Mouse (Mus musculus) embryonic facial prominence, embryonic 15.5 days (tissue): ENCODE measurements around the gene Pa2g4. TPM values are rescaled to one million over a fixed set of nuclear protein-coding genes. Genes with fewer than 3 reads are reported as not detected.
"Not testable (repeated sequence)": the region's sequence is repeated elsewhere in the genome, so short reads cannot be mapped to it uniquely, and the experiment has no call there.

Source experiments
- ATAC-seq: fragments of 200-750 bp; cut with Nextera tagmentation; 2 replicates; pipeline ENCODE4 v1.8.0; 2017; ENCODE audit warnings: low read depth, moderate TSS enrichment; ENCODE audit not compliant: insufficient number of reproducible peaks, low FRiP score, low TSS enrichment
- H3K27ac ChIP-seq: fragments of 300-500 bp; sonication (generic); replicated peaks from 2 replicates; pipeline ENCODE4 v1.5.1; 2015; ENCODE audit warnings: mild to moderate bottlenecking, inconsistent platforms
- H3K27me3 ChIP-seq: fragments of 300-500 bp; sonication (generic); 2 replicates; pipeline ENCODE4 v1.6.1; 2015; ENCODE audit warnings: inconsistent platforms
- H3K36me3 ChIP-seq: fragments of 300-500 bp; sonication (generic); 2 replicates; pipeline ENCODE4 v1.6.1; 2015; ENCODE audit warnings: mild to moderate bottlenecking, inconsistent platforms
- H3K4me1 ChIP-seq: fragments of 300-500 bp; sonication (generic); 2 replicates; pipeline ENCODE4 v1.6.1; 2015; ENCODE audit warnings: inconsistent platforms
- H3K4me2 ChIP-seq: fragments of 300-500 bp; sonication (generic); replicated peaks from 2 replicates; pipeline ENCODE4 v1.6.1; 2015; ENCODE audit warnings: mild to moderate bottlenecking, inconsistent platforms
- H3K4me3 ChIP-seq: fragments of 300-500 bp; sonication (generic); replicated peaks from 2 replicates; pipeline ENCODE4 v1.5.1; 2015; ENCODE audit warnings: mild to moderate bottlenecking, inconsistent platforms
- H3K9ac ChIP-seq: fragments of 300-500 bp; sonication (generic); 2 replicates; pipeline ENCODE4 v1.6.1; 2015; ENCODE audit warnings: inconsistent platforms
- H3K9me3 ChIP-seq: fragments of 300-500 bp; sonication (generic); replicated peaks from 2 replicates; pipeline ENCODE4 v1.6.1; 2016; ENCODE audit warnings: inconsistent platforms
- WGBS: fragments of 180-500 bp; shearing (Covaris S2); methylation state at CpG from one replicate; pipeline ENCODE4 v1.1.7; 2015; 5-methylcytosine and 5-hydroxymethylcytosine counted together
- polyA plus RNA-seq: library from polyadenylated mRNA; unstranded; fragments of >200 nt; fragmentation: Nextera tagmentation; extraction: Ambion mirVana; gene quantifications from 2 replicates; pipeline ENCODE4 v1.2.1, GENCODE M21; 2015

Gene Pa2g4
- polyA plus RNA-seq, 1 experiment from 2014 or later: 186 TPM

GRCm38 (mm10) chr10:128578330-128578729 is 12.5 kb upstream of the Pa2g4 start:
- Histone ChIP-seq H3K27ac (no peak overlapping the region), H3K9ac (no peak overlapping the region), H3K36me3 (peaks cover 33% of the 10 kb centered on the region), H3K4me3 (no peak overlapping the region), H3K4me2 (no peak overlapping the region), H3K4me1 (0 out of 2 replicates have a peak, but pooled peaks cover 4% of the 10 kb centered on the region), H3K9me3 (no peaks in the 10 kb centered on the region), H3K27me3 (no peaks in the 10 kb centered on the region)
- 60% methylated on average over 11 of the region's 11 CpGs for WGBS
- no peak for ATAC-seq

- H3K9ac ChIP-seq: no peak overlapping the region
- H3K27ac ChIP-seq: no peak overlapping the region
- 0 out of 2 replicates have a peak, but pooled peaks cover 4% of the 10 kb centered on the region for H3K4me1 ChIP-seq
- ATAC-seq: no peak
- no peak overlapping the region for H3K4me2 ChIP-seq
- no peaks in the 10 kb centered on the region for H3K9me3 ChIP-seq
- H3K27me3 ChIP-seq: no peaks in the 10 kb centered on the region
- no peak overlapping the region for H3K4me3 ChIP-seq
- 96% methylated on average over 2 of the region's 2 CpGs for WGBS
- peaks cover 34% of the 10 kb centered on the region for H3K36me3 ChIP-seq
Measured at GRCm38 (mm10) chr10:128575063-128575462, 9.3 kb upstream of the Pa2g4 start.

DNA sequence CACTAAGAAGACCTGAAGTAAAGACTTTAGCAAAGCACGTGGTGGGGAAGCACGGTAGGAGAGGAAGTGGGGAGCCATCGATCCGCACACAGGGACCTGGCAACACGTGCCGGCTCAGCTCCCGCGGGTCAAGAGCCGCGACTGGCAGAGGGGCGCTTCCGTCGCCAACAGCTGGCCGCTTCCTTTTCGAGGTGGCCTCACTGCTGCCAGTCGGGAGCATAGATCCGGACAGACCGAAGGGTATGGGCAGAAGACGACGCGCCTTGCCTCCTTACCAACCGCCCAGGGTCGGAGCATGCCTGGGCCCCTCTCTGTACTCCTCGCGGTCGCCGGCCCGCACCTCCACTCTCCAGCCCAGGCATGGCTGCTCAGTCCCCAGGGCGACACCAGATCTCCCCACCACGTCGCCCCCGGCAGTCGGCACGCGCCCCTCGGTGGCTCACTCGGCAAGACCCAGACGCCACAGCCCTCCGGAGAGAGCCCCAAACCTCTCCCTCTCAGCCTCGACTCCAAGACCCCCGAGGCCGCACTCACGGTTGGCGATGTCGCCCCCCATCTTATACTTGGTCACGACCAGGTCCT is 490 bp downstream of the Pa2g4 start:
- Histone ChIP-seq H3K9me3 (no peaks in the 10 kb centered on the region), H3K9ac (peak overlapping the region; percentile 94), H3K4me1 (peaks cover 13% of the 10 kb centered on the region), H3K4me2 (peak overlapping the region; percentile 76), H3K4me3 (peak overlapping the region; percentile 77), H3K36me3 (peaks cover 27% of the 10 kb centered on the region), H3K27ac (peak overlapping the region; percentile 95), H3K27me3 (no peaks in the 10 kb centered on the region)
- ATAC-seq: peak; percentile 3
- under 1% methylated on average over 46 of the region's 46 CpGs for WGBS

GRCm38 (mm10) chr10:128563544-128563943 is 2.2 kb downstream of the Pa2g4 start:
- no peak overlapping the region for H3K9ac ChIP-seq

GRCm38 (mm10) chr10:128556963-128557362 is 8.8 kb downstream of the Pa2g4 start:
- H3K4me3 ChIP-seq: no peak overlapping the region
- no peak overlapping the region for H3K27ac ChIP-seq
- ATAC-seq: no peak
- peaks cover 46% of the 10 kb centered on the region for H3K36me3 ChIP-seq
- 67% methylated on average over 6 of the region's 6 CpGs for WGBS
- H3K4me1 ChIP-seq: no peaks in the 10 kb centered on the region
- no peak overlapping the region for H3K4me2 ChIP-seq
- H3K9ac ChIP-seq: no peak overlapping the region
- H3K9me3 ChIP-seq: no peaks in the 10 kb centered on the region
- no peaks in the 10 kb centered on the region for H3K27me3 ChIP-seq

More at GRCm38 (mm10) chr10:128563544-128563943, 2.2 kb downstream of the Pa2g4 start:
- no peaks in the 10 kb centered on the region for H3K27me3 ChIP-seq
- H3K4me1 ChIP-seq: peaks cover 13% of the 10 kb centered on the region
- H3K4me3 ChIP-seq: no peak overlapping the region; the same call in 1 of the 2 replicates
- 85% methylated on average over 6 of the region's 6 CpGs for WGBS
- no peaks in the 10 kb centered on the region for H3K9me3 ChIP-seq
- peaks cover 45% of the 10 kb centered on the region for H3K36me3 ChIP-seq
- ATAC-seq: no peak
- H3K4me2 ChIP-seq: no peak overlapping the region
- no peak overlapping the region for H3K27ac ChIP-seq

DNA sequence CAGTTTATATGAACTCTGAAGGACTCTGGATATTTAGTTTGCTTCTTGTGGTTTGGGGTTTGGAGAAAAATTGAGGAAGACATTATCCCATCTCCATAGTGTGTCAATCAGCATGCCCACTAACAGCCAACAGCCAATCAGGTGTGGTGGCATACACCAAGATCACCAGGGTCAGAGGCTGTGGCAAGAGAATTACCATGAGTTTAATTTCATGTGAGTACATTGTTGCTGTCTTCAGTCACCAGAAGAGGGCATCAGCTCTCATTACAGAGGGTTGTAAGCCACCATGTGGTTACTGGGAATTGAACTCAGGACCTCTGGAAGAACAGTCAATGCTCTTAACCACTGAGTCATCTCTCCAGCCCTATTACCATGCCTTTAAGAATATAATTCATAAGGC is 9.5 kb downstream of the Pa2g4 start:
- no peak for ATAC-seq
- Histone ChIP-seq H3K36me3 (peaks cover 39% of the 10 kb centered on the region), H3K27ac (no peak overlapping the region), H3K4me3 (no peak overlapping the region), H3K4me2 (no peak overlapping the region), H3K9ac (no peak overlapping the region), H3K4me1 (no peaks in the 10 kb centered on the region), H3K9me3 (no peaks in the 10 kb centered on the region), H3K27me3 (no peaks in the 10 kb centered on the region)

- not testable (repeated sequence) for H3K4me2 ChIP-seq, H3K9ac ChIP-seq, H3K27ac ChIP-seq, H3K27me3 ChIP-seq, H3K4me1 ChIP-seq, H3K4me3 ChIP-seq, H3K9me3 ChIP-seq, ATAC-seq
- peaks cover 32% of the 10 kb centered on the region for H3K36me3 ChIP-seq
- 76% methylated on average over 1 of the region's 1 CpGs for WGBS
Measured at GRCm38 (mm10) chr10:128555567-128555966, 10.2 kb downstream of the Pa2g4 start.

- H3K4me2 ChIP-seq, ATAC-seq, H3K9ac ChIP-seq, H3K4me3 ChIP-seq, H3K9me3 ChIP-seq, H3K27ac ChIP-seq, H3K36me3 ChIP-seq, H3K27me3 ChIP-seq: not testable (repeated sequence)
- H3K4me1 ChIP-seq: peaks cover 13% of the 10 kb centered on the region; the same call in 1 of the 2 replicates
- 87% methylated on average over 11 of the region's 11 CpGs for WGBS
Measured at GRCm38 (mm10) chr10:128550144-128550823, 15.5 kb downstream of the Pa2g4 start.

GRCm38 (mm10) chr10:128549682-128550057 is 16.1 kb downstream of the Pa2g4 start:
- H3K27me3 ChIP-seq, ATAC-seq, H3K9me3 ChIP-seq, H3K36me3 ChIP-seq, H3K9ac ChIP-seq: not testable (repeated sequence)
- 58% methylated on average over 6 of the region's 6 CpGs for WGBS
- peak overlapping the region; percentile 80; the same call in 1 of the 2 replicates for H3K4me3 ChIP-seq
- H3K4me2 ChIP-seq: peak overlapping the region; percentile 81; the same call in 1 of the 2 replicates
- peaks cover 13% of the 10 kb centered on the region; the same call in 1 of the 2 replicates for H3K4me1 ChIP-seq
- peak overlapping the region; percentile 69 for H3K27ac ChIP-seq

DNA sequence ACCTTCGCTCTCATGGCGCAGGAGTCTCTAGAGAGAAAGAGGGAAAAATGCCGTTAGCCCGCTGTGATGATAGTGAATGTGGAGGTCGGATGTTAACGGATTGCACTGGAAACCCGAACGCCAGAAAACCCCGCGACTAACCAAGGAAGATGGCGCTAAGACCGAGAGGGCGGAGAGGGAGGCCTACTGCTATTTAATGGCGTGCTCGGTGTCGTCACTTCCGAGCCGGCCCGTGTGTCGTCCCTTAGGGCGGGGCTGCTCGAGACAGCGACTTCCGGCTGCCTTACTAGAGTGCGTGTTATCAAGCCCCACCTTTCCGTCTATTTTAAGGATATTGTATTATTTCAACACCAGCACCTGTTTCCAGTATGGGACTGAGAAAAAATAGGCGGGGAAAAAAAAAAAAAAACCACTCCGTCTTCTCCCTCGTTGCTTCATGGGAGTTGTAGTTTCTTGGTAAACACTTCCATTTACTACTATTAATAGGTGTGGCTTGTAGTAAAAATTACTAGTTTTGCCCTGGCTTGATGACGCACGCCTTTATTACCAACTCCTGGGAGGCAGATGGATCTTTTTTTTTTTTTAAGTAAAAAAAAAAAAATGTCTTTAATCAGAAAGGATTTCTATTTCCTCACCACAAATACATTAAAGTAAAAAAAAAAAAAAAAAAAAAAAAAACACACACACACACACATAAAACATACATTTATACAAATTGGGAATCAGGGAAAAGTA is 16.7 kb downstream of the Pa2g4 start, which contains the start of gene Rpl41:
Gene Rpl41, minus strand, starts transcription at position 359 of the 735 bp plus-strand sequence.
- Histone ChIP-seq H3K27me3 (no peaks in the 10 kb centered on the region), H3K9ac (peak within 1 kb of the TSS; percentile 79), H3K9me3 (no peaks in the 10 kb centered on the region), H3K27ac (peak within 1 kb of the TSS; percentile 97), H3K4me2 (peak within 1 kb of the TSS; percentile 81), H3K4me1 (peaks cover 13% of the 10 kb centered on the region; the same call in 1 of the 2 replicates), H3K36me3 (peaks cover 15% of the 10 kb centered on the region), H3K4me3 (peak within 1 kb of the TSS; percentile 80)
- peak; percentile 89 for ATAC-seq
- under 1% methylated on average over 31 of the region's 31 CpGs for WGBS
